Mouse (Mus musculus): ENCODE measurements around the gene Prcd.
"Not testable (repeated sequence)": the region's sequence is repeated elsewhere in the genome, so short reads cannot be mapped to it uniquely, and the experiment has no call there.

Prcd gene

GRCm38 (mm10) chr11:116669787-116670365 lies 16.5 kb downstream of the Prcd start:
- no peak for DNase-seq (ENCODE audit: low read depth)

- no peak for DNase-seq (ENCODE audit: low read depth)
These were observed 17.1 kb downstream of the Prcd start for GRCm38 (mm10) chr11:116670386-116670785.

GRCm38 (mm10) chr11:116671112-116671844 lies 17.9 kb downstream of the Prcd start:
- DNase-seq (ENCODE audit: low read depth): peak; percentile 100

DNA sequence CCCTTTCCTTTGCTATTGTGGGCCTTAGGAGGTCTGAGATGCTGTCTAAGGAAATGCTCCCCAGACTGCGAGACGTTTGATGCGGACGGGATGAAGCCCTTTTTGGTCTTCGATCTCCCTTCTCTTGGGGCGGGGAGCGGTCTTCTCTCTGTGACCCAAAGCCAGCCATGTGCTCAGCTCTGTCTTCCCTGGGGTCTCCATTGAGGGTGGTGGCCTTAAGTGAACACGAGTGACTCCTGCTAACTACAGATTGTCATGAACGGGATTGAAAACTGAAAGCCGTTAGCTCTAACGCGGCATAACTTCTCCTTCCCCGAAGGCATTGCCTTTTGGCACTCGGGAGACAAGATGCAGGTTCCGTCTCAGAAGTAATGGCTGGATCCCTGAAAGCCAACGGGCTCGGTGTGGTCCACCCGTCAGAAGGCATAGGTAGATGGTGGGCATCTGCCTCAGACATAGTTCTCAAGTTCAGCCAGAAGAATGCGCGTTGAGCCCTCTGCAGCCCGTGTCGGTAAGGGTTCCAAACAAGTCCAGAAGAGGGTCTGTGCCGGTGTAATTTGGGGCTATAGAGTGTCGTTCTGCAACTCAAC lies 18.6 kb downstream of the Prcd start:
- DNase-seq (ENCODE audit: low read depth): peak; percentile 28

DNA sequence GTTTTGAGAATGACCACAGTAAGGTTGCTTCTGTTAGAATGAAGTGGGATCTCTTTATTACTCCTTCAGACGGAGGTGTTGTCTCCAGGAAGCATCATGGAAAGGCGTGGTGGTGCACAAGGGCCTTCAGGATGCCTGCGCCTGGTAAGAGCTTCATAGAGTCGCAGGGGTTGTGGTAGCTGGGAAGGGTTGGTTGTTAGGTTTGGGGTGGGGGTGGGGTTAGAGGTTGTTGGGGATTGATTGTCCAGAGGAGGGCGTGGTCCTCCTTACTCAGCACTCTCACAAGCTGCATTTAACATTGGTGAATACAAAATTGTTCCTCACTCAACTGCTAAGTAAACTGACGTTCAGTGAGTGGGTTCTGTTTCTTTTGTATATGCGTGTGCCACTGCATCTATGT lies 19.3 kb downstream of the Prcd start:
- peak; percentile 76 for DNase-seq (ENCODE audit: low read depth)

- peak; percentile 35 for DNase-seq (ENCODE audit: low read depth)
These were observed 20.1 kb downstream of the Prcd start for GRCm38 (mm10) chr11:116673410-116673809.

DNA sequence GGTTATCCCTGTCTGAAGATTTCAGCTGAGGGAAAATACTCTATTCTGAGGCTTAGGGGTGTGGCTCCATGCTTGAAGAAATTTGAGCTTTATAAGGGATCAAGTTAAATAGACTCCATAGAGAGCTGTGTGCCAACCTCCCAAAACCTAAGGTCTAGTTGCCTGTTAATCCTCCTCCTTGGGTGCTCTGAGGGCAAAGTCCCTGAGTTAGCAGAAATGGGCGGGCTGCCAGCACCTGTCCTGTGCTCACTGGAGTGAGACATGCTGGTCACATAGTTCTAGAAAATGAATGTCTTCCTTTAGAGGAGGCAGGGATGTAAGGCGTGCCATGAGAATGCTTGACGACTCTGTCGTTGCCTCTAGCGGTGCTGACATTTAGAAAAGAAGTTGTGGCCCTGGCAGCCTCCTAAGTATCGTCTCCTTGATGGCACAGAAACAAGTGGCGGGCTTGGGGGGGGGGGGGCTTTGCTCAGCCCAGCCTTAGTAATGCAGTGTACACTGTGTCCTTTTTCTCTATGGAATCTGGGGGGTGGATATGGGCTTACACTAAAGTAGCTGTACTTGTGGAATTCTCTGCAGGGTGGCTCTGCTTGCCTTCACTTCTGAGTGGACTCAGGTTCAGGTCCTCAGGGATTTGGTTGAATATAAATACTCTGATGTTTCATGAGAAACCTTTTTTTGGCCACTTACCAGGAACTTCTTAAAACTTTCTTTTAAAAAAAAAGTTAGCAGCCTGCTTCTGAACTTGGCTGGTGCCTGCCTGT lies 21.5 kb downstream of the Prcd start:
- DNase-seq (ENCODE audit: low read depth): no peak

DNA sequence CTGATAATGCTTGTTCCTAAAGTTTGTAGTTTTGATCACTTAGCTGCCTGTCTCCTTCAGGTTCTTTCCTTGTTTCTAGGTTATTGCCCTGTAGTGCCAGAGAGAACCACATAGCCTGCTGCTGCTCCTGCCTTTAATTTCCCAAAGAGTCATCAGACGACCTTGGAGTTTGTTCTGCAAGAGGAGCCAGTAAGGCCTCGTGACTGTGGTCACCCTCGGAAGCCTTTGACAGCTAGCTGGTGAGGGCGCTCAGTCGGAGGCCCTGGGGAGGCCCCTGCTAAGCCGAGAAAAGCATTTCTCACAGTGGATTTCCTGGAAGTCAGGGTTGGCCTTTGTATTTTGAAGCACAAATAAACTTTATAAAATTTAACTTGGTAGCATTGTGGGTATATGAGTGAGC lies 22.1 kb downstream of the Prcd start:
- not testable (repeated sequence) for DNase-seq (ENCODE audit: low read depth)

- no peak for DNase-seq (ENCODE audit: low read depth)
These were observed 23.0 kb downstream of the Prcd start for GRCm38 (mm10) chr11:116676175-116676976.

- no peak for DNase-seq (ENCODE audit: low read depth)
These were observed 24.5 kb downstream of the Prcd start for GRCm38 (mm10) chr11:116677711-116678441.

DNA sequence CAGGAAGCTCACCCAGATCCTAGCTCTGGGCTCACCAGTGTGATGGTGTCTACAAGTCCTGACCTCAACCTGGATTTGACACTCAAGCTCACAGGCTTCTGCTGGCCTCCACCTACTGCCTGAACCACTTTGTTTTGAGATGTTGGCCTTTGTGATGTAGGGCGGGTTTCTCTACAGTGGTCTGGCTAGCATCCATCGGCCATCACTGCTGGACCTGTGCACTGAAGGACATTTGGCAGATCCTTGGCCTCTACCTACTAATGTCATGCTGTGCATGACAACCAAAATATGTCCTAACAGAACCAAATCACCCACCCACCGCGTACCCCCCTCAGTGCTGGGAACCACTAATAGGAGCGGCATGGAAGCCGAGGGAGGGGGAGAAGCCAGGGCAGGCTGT lies 25.8 kb downstream of the Prcd start:
- no peak for DNase-seq (ENCODE audit: low read depth)

DNA sequence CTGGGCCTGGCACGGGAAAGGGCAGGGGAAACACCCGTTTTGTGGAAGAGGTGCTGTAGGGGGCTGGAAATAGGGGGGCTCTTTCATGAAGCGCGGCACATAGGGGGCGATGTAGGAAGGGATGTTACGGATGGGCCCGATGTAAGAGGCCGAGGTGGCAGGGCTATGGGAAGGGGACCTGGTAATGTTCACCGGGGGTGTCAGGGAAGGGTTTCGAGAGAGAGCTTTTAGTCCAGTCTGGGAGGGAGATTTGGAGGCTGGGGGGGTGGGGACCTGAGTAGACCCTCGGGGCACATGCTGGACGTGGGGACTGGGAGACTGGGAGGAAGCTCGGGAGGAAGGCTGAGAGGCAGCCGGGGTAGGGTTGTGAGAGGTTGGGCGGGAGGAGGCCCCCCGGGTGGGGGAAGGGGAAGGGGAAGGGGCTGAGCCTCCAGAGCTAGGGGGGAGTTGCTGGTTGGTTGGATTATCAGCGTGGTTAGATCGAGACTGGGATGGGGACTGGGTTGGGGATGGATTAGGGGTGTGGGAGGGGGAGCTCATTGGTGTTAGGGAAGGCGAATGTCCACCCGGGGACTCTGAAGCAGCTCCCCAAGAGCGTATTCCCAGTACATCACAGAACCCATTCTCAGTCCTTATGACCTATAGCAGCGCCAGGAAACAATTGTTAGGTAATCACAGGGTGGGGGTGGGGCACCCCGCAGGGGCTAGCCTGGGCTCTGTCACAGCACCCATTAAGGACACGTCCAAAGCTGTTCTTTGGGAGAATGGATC lies 27.2 kb downstream of the Prcd start:
- no peak for DNase-seq (ENCODE audit: low read depth)

DNA sequence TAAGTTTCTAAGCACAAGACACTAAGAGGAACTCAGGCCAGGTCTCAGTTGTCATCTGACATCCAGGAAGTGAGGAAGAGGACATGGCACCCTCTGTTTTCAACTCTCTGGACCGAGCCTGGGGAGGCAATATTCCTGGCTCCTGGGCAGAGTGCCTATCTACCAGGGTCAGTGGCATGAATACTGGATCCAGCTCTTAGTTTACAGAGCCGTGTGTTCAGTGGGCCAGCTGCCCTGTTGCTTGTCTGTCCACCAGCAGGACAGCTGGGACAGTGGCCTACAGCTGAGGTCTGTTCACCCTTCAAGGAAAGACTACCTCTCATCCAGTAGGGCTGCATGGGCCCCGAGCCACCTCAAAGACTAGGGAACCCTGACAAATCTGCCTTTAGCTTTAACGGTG lies 27.8 kb downstream of the Prcd start:
- no peak for DNase-seq (ENCODE audit: low read depth)

DNA sequence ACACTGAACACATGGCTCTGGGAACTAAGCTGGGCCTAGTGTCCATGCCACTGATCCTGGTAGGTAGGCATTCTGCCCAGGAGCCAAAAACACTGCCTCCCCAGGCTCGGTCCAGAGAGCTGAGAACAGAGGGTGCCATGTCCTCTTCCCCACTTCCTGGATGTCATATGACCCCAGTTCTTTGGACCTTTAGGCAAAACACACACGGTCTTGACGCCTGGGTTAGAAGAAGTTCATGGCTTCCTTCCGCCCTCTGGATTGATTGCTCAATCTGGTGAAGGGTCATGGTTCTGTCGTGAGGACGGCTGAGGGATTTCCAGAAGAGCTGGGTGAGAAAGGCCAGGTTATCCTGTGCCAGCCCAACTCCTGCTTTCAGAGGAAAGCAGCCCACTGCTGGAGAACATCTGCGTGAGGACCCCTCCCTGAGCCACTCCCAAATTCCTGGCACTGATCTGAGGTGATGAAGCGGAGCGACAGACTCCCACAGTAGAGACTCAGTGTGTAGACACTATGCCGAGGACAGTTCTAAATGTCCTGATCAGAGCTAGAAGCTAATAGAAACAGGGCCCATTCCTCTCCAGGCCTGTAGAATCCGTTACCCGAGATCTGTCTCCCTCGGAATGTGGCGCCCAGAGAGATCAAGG lies 29.3 kb downstream of the Prcd start:
- peak; percentile 45 for DNase-seq (ENCODE audit: low read depth)

DNA sequence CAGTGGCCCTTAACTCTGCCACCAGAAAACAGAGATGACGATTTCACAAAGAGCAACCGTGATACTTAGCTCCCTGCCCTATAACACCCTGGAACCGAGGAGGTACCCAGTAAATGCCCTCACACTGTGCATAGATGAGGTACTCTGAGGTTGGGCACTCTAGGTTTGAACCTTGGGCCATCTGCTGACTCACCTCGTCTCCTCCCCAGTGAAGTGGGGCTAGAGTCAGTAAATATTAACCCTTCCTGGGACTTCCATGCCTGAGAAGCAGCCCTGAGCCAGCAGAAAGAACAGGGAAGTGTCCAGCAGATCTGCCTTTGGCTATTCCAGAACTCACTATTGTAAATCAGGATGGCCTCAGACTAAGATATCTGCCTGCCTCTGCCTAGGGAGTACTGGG lies 30.4 kb downstream of the Prcd start:
- DNase-seq (ENCODE audit: low read depth): no peak

GRCm38 (mm10) chr11:116685729-116686128 lies 32.4 kb downstream of the Prcd start:
- DNase-seq (ENCODE audit: low read depth): no peak

DNA sequence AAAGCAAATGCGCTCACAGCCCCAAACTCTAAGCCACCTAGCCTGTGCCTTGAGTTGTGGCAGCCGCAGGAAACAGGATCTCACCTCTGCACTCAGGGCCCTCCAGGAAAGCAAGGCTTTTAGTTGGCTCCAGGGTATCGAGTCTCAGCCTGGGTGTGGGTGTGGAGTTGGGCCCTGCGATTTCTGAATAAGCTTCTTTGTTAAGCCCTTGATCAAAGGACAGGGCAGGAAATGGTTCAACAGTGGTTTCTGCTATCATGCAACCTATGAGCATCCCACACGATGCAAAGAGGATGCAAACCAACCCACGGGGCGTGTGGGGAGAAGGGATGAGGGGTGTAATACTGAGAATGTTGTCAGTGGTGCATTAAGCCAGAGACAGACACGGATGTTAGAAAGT lies 34.6 kb downstream of the Prcd start:
- no peak for DNase-seq (ENCODE audit: low read depth)

GRCm38 (mm10) chr11:116689622-116690021 lies 36.3 kb downstream of the Prcd start:
- no peak for DNase-seq (ENCODE audit: low read depth)

- DNase-seq (ENCODE audit: low read depth): no peak
These were observed 37.6 kb downstream of the Prcd start for GRCm38 (mm10) chr11:116690701-116691575.

Data from 416B (cell line).